Mouse (Mus musculus) embryo, embryonic 11.5 days (tissue): Measurements from ENCODE around the gene Fam214a.

Experiments used
- DNase-seq: peaks from one replicate; pipeline ENCODE4 v3.0.0-alpha.2; 2012; ENCODE audit warnings: low read depth, low spot score

Gene Fam214a

DNA sequence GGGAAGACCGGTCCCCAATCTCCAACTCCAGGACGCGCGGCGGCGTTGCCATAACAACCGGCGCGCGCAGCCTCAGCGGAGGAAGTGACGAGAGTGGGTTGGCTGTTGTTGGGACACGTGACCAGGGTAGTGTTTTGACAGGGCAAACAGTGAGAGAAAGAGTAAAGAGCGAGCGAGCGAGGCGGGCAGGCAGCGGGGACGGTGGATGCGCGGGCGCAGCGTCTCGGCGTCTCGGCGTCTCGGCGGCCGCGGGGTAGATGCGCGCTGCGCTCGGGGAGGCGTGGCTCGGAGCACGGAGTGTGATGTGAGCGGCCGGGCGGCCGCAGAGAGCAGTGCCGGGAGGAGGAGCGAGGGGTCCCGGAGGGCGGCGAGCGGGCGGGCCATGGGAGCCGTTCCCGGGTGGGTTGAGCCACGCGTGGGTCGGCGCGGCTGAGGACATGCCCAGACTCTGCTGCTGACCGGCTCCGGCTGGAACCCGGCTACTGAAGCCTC lies at the start of gene Fam214a:
Gene Fam214a (plus strand): TSS at position 129 of the 492 bp plus-strand sequence.
- peak; percentile 86 for DNase-seq

GRCm38 (mm10) chr9:74904866-74905508 lies 47.7 kb upstream of the Fam214a start:
- peak; percentile 68 for DNase-seq

DNA sequence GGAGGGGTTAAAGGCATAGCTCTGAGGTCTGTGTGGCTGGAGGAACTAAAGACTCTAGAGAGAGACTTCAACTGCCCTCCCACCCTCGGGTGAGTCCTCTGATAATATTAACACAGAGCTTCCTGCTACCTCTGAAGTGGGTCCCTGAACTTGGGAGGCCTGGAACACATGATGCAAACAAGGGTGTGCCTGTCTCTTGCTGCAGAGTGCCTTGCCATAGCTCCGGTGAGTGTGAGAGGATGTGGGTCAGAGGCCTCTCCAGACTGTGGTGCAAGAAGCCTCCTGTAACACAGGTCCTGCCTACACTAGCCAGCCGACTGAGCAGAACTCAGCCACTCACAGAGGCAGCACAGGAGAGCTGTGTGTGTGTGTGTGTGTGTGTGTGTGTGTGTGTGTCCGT lies 45.7 kb upstream of the Fam214a start:
- DNase-seq = no peak

DNA sequence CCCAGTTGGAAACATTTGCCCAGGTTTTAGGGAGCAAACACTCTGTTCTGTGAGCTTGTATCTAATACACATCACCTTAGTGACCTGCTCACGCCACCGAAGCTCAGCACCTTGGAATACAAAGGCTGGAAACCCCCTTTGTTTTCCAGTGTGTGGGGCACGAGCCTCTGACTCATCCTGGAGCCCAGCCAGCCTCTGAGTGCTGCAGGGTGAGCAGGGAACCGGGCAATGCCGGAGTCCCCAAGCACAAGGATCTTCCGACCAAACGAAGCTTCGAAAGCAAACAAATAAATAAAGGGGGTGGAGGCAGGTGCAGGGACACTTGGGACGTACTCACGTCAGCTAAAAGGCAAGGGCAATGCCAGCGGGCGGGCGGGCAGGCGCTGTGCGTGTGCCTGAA lies 43.4 kb upstream of the Fam214a start:
- DNase-seq = no peak

DNA sequence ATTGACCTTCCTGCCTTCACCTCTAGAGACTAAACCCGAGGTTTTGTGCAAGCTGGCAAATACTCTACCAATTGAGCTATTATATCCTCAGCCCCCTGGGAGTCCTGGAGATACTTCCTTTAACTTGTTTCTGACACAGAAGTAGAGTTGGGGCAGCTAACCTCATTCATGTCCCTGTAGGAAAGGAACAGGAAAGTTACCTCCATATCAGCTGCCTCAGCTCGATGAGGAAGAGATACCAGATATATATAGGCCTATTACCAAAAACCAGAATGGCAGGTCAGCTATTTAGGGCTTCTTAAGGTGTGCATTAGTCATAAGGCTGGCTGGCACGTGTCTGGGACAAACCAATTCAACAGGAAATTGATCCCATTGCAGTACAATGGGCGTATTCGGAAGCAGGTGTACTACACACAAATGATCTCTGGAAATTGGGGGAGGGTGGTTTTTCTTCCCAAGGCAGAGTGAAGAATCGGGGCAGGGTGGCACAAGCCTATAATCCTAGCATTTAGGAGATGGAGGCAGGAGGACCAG lies 42.4 kb upstream of the Fam214a start:
- no peak for DNase-seq

DNA sequence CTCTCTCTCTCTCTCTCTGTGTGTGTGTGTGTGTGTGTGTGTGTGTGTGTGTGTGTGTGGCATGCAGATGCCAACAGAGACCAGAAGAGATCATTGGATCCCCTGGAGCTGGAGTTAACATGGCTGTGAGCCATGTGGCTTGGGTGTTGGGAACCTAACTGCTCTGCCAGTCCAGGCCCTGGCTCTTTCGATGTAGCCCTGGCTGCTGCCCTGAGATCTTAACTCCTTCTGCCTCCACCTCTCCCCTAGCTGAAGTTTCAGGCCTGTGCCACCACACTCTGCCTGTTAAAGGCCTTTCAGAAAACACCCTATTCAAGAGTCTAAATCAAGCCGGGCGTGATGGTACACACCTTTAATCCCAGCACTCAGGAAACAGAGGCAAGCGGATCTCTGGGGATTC lies 41.3 kb upstream of the Fam214a start:
- DNase-seq = no peak

GRCm38 (mm10) chr9:74911919-74912318 lies 40.8 kb upstream of the Fam214a start:
- DNase-seq = no peak

DNA sequence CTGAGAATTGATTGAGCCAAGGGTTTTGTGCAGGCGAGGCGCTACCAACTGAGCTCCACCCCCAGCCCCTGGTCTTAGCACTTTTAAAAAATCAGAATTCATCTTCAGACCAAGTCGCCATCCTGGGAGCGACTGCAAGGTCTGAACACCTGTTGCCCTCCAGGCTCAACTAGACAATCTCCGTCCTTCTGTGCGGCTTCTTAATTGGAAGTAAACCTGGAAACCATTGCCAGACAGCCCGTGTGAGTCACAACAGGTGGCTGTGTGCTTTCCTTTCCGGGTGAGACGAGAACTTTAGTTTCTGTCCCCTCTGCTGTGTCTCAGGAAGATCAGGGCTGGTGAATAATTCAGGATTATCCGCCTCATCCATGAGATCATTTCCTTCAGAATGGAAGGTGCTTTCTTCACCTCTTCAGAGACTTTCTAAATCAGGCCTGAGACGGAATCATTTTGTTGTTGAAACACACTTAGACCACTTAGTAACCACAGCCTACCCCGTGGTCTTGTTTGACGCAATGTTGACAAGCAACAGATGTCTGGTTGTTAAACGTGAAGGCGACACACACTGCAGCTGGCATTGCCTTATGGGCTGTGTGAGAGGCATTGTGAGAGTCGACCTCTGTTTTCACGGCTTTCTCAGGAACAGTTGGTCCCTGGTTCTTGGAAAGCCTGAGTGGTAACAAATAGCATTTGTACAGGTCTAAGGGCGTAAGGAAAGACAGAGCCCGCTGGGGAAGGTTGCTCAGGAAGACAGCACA lies 39.9 kb upstream of the Fam214a start:
- DNase-seq = no peak

DNA sequence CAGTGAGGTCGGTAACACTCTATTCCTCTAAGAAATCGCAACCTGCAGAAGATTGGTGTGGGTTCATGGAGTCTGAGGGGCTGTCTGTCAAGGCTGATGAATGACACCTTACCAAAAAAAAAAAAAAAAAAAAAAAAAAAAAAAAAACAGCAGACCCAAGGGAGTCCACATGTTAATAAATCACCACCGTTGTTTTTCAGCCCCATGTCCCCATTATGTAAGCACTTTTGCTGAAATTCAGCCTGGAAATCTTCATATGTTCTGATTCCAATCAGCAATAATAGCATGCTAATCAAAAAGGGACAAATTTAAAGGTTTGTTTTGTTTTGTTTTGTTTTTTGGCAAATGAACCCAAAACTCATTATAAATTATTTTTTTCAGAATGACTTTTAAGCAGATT lies 37.1 kb upstream of the Fam214a start:
- no peak for DNase-seq

- no peak for DNase-seq
These were observed 32.2 kb upstream of the Fam214a start for GRCm38 (mm10) chr9:74920450-74920849.

DNA sequence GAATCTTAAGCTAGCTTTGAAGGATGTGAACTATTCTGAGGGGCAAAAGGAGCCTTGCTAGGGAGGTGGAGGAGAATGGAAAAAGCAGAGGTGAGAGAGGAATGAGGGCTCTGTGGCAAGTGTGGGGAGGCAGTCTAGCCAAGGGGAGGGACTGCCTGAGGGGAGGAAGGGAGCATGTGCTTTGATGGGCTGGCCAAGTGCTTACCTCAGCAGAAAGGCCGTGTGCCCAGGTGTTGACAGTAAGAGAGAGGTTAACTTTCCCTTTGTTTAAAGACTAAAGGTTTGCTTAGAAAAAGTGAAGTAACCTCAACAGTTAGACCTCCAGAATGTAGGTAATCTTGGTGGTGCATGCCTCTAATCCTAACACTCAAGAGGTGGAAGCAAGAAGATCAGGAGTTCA lies 31.3 kb upstream of the Fam214a start:
- DNase-seq = no peak

DNA sequence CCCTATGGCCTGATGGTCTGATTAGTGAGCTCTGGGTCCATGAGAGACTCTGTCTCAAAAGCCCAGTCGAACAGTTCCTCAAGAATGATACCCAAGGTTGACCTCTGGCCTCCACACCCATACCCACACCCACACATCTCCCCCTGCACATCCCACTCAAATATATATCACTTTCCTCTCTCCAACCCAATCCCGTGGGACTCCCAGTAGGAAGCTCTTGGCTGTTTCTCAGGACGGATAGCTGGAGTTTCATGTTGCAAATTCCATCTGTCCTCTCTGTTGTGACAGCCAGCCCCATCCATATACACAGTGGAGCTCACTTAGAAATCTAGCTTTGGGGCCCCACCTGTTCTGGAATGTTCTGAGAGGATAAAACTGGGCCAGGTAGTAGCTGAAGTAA lies 29.8 kb upstream of the Fam214a start:
- DNase-seq = no peak

DNA sequence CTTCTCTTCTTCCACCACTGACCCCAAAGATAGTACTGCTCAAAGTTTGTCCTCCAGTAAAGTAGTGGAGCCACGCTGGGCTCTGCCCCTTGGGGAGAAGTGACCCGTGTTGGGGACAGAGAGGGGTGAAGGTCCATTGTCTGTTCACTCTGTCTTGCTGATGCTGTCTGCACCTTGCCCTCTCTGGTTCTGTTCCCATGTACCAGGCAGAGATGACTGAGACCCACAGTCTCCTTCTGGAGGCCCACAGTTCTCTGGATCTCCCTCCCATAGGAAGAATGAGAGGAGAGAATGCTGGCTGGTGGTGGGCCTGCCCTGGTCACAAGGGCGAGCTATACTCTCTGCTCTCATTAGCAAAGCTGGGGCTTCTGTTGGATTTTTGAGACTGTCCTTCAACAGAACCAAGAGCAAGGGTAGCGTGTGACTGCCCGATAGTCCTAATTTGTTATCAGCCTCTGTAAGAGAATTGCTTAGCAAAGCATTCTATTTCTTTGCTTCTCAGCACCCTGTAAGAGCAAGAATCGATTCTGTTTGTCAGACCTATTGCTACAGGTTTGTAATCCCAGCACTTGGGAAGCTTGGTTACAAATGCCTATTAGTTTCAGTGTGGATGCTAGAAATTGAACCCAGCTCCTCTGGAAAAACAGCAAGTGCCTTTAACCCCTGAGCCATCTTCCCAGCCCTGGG lies 29.2 kb upstream of the Fam214a start:
- no peak for DNase-seq

GRCm38 (mm10) chr9:74925220-74925769 lies 27.4 kb upstream of the Fam214a start:
- no peak for DNase-seq

- no peak for DNase-seq
These were observed 22.7 kb upstream of the Fam214a start for GRCm38 (mm10) chr9:74929981-74930423.

DNA sequence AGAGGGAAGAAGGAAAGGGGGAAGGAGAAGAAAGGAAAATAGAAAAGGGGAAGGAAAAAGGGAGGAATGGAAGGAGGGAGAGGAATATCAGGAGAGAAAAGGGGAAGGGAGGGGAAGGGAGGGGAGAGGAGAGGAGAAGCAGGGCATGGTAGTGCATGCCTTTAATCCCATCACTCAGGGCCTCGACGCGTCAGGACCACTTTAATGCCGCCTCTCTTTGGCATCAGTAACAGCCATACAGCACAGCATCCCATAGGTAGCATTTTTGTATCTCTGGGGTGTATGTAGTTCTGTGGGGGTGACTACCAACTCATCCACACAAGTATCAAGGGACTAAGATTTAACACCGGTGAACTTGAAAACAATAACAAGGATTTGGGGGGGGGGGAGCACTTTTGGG lies 22.0 kb upstream of the Fam214a start:
- DNase-seq = no peak

DNA sequence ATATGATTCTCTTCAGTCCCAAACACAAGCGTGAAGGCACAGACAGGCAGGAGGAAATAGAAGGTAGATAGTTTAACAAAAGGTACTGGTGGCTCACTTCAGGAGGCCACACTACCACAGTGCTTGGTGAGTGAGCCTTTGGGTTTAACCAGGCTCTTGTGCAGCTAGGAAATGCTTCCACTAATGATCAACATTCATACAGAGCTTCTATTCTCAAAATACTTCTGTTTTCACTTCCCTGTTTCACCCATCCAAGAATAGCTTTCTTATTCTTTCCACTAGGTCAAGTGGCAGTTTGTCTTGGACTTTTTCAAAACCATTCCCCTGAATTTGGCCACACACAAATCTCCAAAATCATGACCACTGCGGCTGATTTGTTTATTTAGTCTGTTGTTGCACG lies 17.4 kb upstream of the Fam214a start:
- no peak for DNase-seq

DNA sequence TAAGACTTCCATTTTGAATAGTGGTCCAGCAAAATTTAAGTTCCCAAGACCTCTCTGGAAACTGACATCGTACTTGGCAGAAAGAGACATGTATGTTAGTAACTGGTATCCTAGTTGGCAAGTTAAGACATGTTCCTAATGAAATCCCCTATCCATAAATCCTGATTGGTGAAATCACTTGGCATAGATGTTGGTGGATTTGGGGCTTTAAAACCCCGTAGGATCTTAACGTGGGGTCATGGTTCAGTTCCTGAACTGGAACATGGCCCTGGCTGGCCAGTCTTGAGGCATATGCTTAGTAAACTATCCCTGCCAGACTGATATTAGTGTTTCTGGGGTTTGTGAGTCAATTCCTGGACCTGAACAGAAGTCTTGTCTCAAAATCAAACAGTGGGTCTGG lies 14.9 kb upstream of the Fam214a start:
- no peak for DNase-seq

DNA sequence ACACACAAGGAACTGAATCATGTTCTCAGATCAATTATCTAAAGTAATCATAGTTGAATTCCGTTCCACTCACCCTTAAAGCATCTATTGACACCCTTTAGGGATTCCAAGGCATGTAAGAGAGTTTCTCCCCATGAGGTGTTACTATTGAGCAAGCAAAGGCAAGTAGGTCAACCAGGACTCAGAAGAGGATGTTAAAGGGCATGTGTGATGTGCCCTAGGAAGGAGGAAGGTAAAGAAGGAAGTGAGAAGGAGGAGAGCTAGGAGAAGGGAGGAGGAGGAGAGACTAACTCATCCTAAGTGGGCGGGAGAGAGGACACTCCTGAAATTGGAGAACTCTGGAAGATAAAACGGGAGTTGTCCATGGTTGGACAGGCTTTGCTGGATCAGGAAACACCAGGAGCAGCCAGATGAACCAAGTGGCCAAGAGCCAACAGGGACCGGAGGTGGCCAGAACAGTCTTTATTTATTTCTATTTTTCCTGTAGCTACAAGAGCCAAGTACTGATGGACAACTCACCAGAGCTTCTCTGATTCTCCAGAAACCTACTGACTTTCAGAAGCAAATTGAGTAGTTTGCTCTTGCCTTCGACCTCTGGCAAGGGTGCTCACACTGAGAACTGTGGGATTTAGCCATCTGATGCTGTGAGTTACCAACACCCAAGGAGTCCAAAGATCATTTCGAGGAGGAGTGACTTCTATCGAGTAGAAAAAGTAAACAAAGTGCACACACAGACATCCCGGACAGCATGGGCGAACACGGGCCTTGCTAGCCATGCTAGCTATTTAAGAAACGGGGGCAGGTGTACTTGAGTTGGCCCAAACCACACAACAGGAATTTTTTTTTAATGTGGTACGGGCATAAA lies 13.8 kb upstream of the Fam214a start:
- no peak for DNase-seq

GRCm38 (mm10) chr9:74946713-74947402 lies 5.8 kb upstream of the Fam214a start:
- DNase-seq = no peak
